Mouse (Mus musculus): ENCODE measurements around the gene Cacna1c. TPM values are rescaled to one million over a fixed set of nuclear protein-coding genes. Genes with fewer than 3 reads are reported as not detected.
A peak's percentile ranks its signal among the peaks of the same experiment; 100 is the strongest.

Gene Cacna1c
- polyA plus RNA-seq, 1 experiment from 2014 or later: 13.7 TPM

- H3K9ac ChIP-seq (replicated peaks; ENCODE audit: low read depth, low read length): no peak overlapping the region
- no peaks in the 10 kb centered on the region for H3K4me1 ChIP-seq (ENCODE audit: control insufficient read depth, insufficient read depth, low read length)
- no peaks in the 10 kb centered on the region for H3K36me3 ChIP-seq (ENCODE audit: control insufficient read depth, insufficient read depth, low read length)
- no peak for ATAC-seq (ENCODE audit: low read depth)
- no peak overlapping the region for H3K4me3 ChIP-seq (ENCODE audit: low read depth, low read length)
- no peak overlapping the region for H3K4me2 ChIP-seq (ENCODE audit: low read depth, low read length)
- WGBS: 87% methylated on average over 2 of the region's 2 CpGs
- no peaks in the 10 kb centered on the region for H3K27me3 ChIP-seq (ENCODE audit: control insufficient read depth, insufficient read depth, low read length)
- H3K9me3 ChIP-seq (ENCODE audit: control insufficient read depth, low read length): no peaks in the 10 kb centered on the region
- no peak overlapping the region for H3K27ac ChIP-seq (ENCODE audit: low read depth, low read length)
Measured at GRCm38 (mm10) chr6:118999329-118999875, 196.8 kb downstream of the Cacna1c start.

GRCm38 (mm10) chr6:118997397-118997796 is 198.8 kb downstream of the Cacna1c start:
- 91% methylated on average over 4 of the region's 4 CpGs for WGBS
- Histone ChIP-seq H3K4me3 (ENCODE audit: low read depth, low read length) (no peak overlapping the region), H3K4me1 (ENCODE audit: control insufficient read depth, insufficient read depth, low read length) (no peaks in the 10 kb centered on the region), H3K27me3 (ENCODE audit: control insufficient read depth, insufficient read depth, low read length) (no peaks in the 10 kb centered on the region), H3K9ac (replicated peaks; ENCODE audit: low read depth, low read length) (no peak overlapping the region), H3K4me2 (ENCODE audit: low read depth, low read length) (no peak overlapping the region), H3K9me3 (ENCODE audit: control insufficient read depth, low read length) (no peaks in the 10 kb centered on the region), H3K36me3 (ENCODE audit: control insufficient read depth, insufficient read depth, low read length) (no peaks in the 10 kb centered on the region), H3K27ac (ENCODE audit: low read depth, low read length) (no peak overlapping the region)
- ATAC-seq (ENCODE audit: low read depth): no peak

- Histone ChIP-seq H3K4me2 (ENCODE audit: low read depth, low read length) (no peak overlapping the region), H3K9me3 (ENCODE audit: control insufficient read depth, low read length) (no peaks in the 10 kb centered on the region), H3K27me3 (ENCODE audit: control insufficient read depth, insufficient read depth, low read length) (no peaks in the 10 kb centered on the region), H3K27ac (ENCODE audit: low read depth, low read length) (no peak overlapping the region), H3K4me1 (ENCODE audit: control insufficient read depth, insufficient read depth, low read length) (peaks cover 7% of the 10 kb centered on the region; the same call in 1 of the 2 replicates), H3K9ac (replicated peaks; ENCODE audit: low read depth, low read length) (no peak overlapping the region), H3K4me3 (ENCODE audit: low read depth, low read length) (no peak overlapping the region), H3K36me3 (ENCODE audit: control insufficient read depth, insufficient read depth, low read length) (no peaks in the 10 kb centered on the region)
- WGBS: 90% methylated on average over 9 of the region's 9 CpGs
- no peak for ATAC-seq (ENCODE audit: low read depth)
Measured at GRCm38 (mm10) chr6:118994272-118995061, 201.8 kb downstream of the Cacna1c start.

- Histone ChIP-seq H3K9ac (replicated peaks; ENCODE audit: low read depth, low read length) (no peak overlapping the region), H3K36me3 (ENCODE audit: control insufficient read depth, insufficient read depth, low read length) (no peaks in the 10 kb centered on the region), H3K4me1 (ENCODE audit: control insufficient read depth, insufficient read depth, low read length) (peaks cover 11% of the 10 kb centered on the region), H3K27me3 (ENCODE audit: control insufficient read depth, insufficient read depth, low read length) (no peaks in the 10 kb centered on the region), H3K27ac (ENCODE audit: low read depth, low read length) (no peak overlapping the region), H3K4me2 (ENCODE audit: low read depth, low read length) (no peak overlapping the region), H3K4me3 (ENCODE audit: low read depth, low read length) (no peak overlapping the region), H3K9me3 (ENCODE audit: control insufficient read depth, low read length) (no peaks in the 10 kb centered on the region)
- WGBS: 84% methylated on average over 6 of the region's 6 CpGs
- ATAC-seq (ENCODE audit: low read depth): no peak
Measured at GRCm38 (mm10) chr6:118992391-118992790, 203.8 kb downstream of the Cacna1c start.

GRCm38 (mm10) chr6:118989999-118990776 is 206.0 kb downstream of the Cacna1c start:
- H3K27me3 ChIP-seq (ENCODE audit: control insufficient read depth, insufficient read depth, low read length): no peaks in the 10 kb centered on the region
- H3K9me3 ChIP-seq (ENCODE audit: control insufficient read depth, low read length): no peaks in the 10 kb centered on the region
- no peak overlapping the region for H3K4me2 ChIP-seq (ENCODE audit: low read depth, low read length)
- peak overlapping the region; percentile 52; the same call in 1 of the 2 replicates for H3K27ac ChIP-seq (ENCODE audit: low read depth, low read length)
- peak; percentile 44 for ATAC-seq (ENCODE audit: low read depth)
- no peak overlapping the region for H3K4me3 ChIP-seq (ENCODE audit: low read depth, low read length)
- H3K36me3 ChIP-seq (ENCODE audit: control insufficient read depth, insufficient read depth, low read length): no peaks in the 10 kb centered on the region
- H3K4me1 ChIP-seq (ENCODE audit: control insufficient read depth, insufficient read depth, low read length): peaks cover 11% of the 10 kb centered on the region
- no peak overlapping the region for H3K9ac ChIP-seq (replicated peaks; ENCODE audit: low read depth, low read length)
- 48% methylated on average over 9 of the region's 9 CpGs for WGBS

GRCm38 (mm10) chr6:118984181-118984901 is 211.9 kb downstream of the Cacna1c start:
- no peaks in the 10 kb centered on the region for H3K9me3 ChIP-seq (ENCODE audit: control insufficient read depth, low read length)
- H3K4me1 ChIP-seq (ENCODE audit: control insufficient read depth, insufficient read depth, low read length): peaks cover 4% of the 10 kb centered on the region; the same call in 1 of the 2 replicates
- WGBS: 80% methylated on average over 11 of the region's 11 CpGs
- no peak for ATAC-seq (ENCODE audit: low read depth)
- no peak overlapping the region for H3K27ac ChIP-seq (ENCODE audit: low read depth, low read length)
- no peak overlapping the region for H3K4me2 ChIP-seq (ENCODE audit: low read depth, low read length)
- H3K9ac ChIP-seq (replicated peaks; ENCODE audit: low read depth, low read length): no peak overlapping the region
- no peak overlapping the region for H3K4me3 ChIP-seq (ENCODE audit: low read depth, low read length)
- H3K27me3 ChIP-seq (ENCODE audit: control insufficient read depth, insufficient read depth, low read length): no peaks in the 10 kb centered on the region
- H3K36me3 ChIP-seq (ENCODE audit: control insufficient read depth, insufficient read depth, low read length): no peaks in the 10 kb centered on the region

- Histone ChIP-seq H3K9me3 (ENCODE audit: control insufficient read depth, low read length) (no peaks in the 10 kb centered on the region), H3K27me3 (ENCODE audit: control insufficient read depth, insufficient read depth, low read length) (no peaks in the 10 kb centered on the region), H3K27ac (ENCODE audit: low read depth, low read length) (no peak overlapping the region), H3K9ac (replicated peaks; ENCODE audit: low read depth, low read length) (no peak overlapping the region), H3K36me3 (ENCODE audit: control insufficient read depth, insufficient read depth, low read length) (no peaks in the 10 kb centered on the region), H3K4me2 (ENCODE audit: low read depth, low read length) (no peak overlapping the region), H3K4me1 (ENCODE audit: control insufficient read depth, insufficient read depth, low read length) (peaks cover 1% of the 10 kb centered on the region), H3K4me3 (ENCODE audit: low read depth, low read length) (no peak overlapping the region)
- no peak for ATAC-seq (ENCODE audit: low read depth)
- 88% methylated on average over 8 of the region's 8 CpGs for WGBS
Measured at GRCm38 (mm10) chr6:118983471-118984040, 212.7 kb downstream of the Cacna1c start.

- Histone ChIP-seq H3K27ac (ENCODE audit: low read depth, low read length) (no peak overlapping the region), H3K4me2 (ENCODE audit: low read depth, low read length) (no peak overlapping the region), H3K4me3 (ENCODE audit: low read depth, low read length) (no peak overlapping the region), H3K4me1 (ENCODE audit: control insufficient read depth, insufficient read depth, low read length) (peaks cover 13% of the 10 kb centered on the region), H3K27me3 (ENCODE audit: control insufficient read depth, insufficient read depth, low read length) (no peaks in the 10 kb centered on the region), H3K9me3 (ENCODE audit: control insufficient read depth, low read length) (no peaks in the 10 kb centered on the region), H3K36me3 (ENCODE audit: control insufficient read depth, insufficient read depth, low read length) (no peaks in the 10 kb centered on the region), H3K9ac (replicated peaks; ENCODE audit: low read depth, low read length) (no peak overlapping the region)
- 75% methylated on average over 12 of the region's 12 CpGs for WGBS
- ATAC-seq (ENCODE audit: low read depth): no peak
Measured at GRCm38 (mm10) chr6:118980265-118980664, 216.0 kb downstream of the Cacna1c start.
